Mouse (Mus musculus) liver, embryonic 16.5 days (tissue): ENCODE measurements at regions not wholly inside any gene's neighbourhood (a gene's known extent, or its start where the extent isn't known, plus 50 kb on each side); places are given as distances from the start of the nearest gene placed in this dataset.

Experiments
- ATAC-seq: fragments of 200-750 bp; cut with Nextera tagmentation; 2 replicates; pipeline ENCODE4 v1.8.0; 2017; ENCODE audit warnings: low read depth, mild to moderate bottlenecking, moderate number of reproducible peaks, moderate library complexity
- H3K27ac ChIP-seq: fragments of 300-500 bp; sonication (generic); 2 replicates; pipeline ENCODE4 v1.5.1; 2014; ENCODE audit warnings: mild to moderate bottlenecking, low read length
- H3K27me3 ChIP-seq: fragments of 300-500 bp; sonication (generic); 2 replicates; pipeline ENCODE4 v1.6.1; 2014; ENCODE audit warnings: low read depth, low read length, mixed read lengths; ENCODE audit not compliant: control insufficient read depth, insufficient read depth
- H3K36me3 ChIP-seq: fragments of 300-500 bp; sonication (generic); 2 replicates; pipeline ENCODE4 v1.6.1; 2014; ENCODE audit warnings: mild to moderate bottlenecking; ENCODE audit not compliant: control insufficient read depth, insufficient read depth
- H3K4me1 ChIP-seq: fragments of 300-500 bp; sonication (generic); 2 replicates; pipeline ENCODE4 v1.6.1; 2014; ENCODE audit warnings: low read depth, low read length, mixed read lengths; ENCODE audit not compliant: control insufficient read depth
- H3K4me2 ChIP-seq: fragments of 300-500 bp; sonication (generic); 2 replicates; pipeline ENCODE4 v1.6.1; 2014; ENCODE audit warnings: low read depth, low read length, mixed read lengths
- H3K4me3 ChIP-seq: fragments of 300-500 bp; sonication (generic); 2 replicates; pipeline ENCODE4 v1.5.1; 2014; ENCODE audit warnings: low read depth, mild to moderate bottlenecking, low read length
- H3K9ac ChIP-seq: fragments of 300-500 bp; sonication (generic); 2 replicates; pipeline ENCODE4 v1.6.1; 2014; ENCODE audit warnings: low read depth, low read length
- H3K9me3 ChIP-seq: fragments of 300-500 bp; sonication (generic); replicated peaks from 2 replicates; pipeline ENCODE4 v1.6.1; 2016; ENCODE audit warnings: low read length; ENCODE audit not compliant: control insufficient read depth
- WGBS: fragments of 180-500 bp; shearing (Covaris S2); extraction: QIAGEN DNeasy Blood & Tissue Kit; methylation state at CpG from one replicate; pipeline ENCODE4 v1.1.7; 2014; ENCODE audit not compliant: insufficient replicate concordance; 5-methylcytosine and 5-hydroxymethylcytosine counted together

GRCm38 (mm10) chr1:50806821-50807220 is 93.6 kb upstream of the Tmeff2 start:
- no peak overlapping the region for H3K4me3 ChIP-seq
- no peaks in the 10 kb centered on the region for H3K9me3 ChIP-seq
- H3K27me3 ChIP-seq, result no peaks in the 10 kb centered on the region
- ATAC-seq, result no peak
- H3K27ac ChIP-seq, result no peak overlapping the region
- H3K4me2 ChIP-seq, result no peak overlapping the region
- H3K4me1 ChIP-seq, result no peaks in the 10 kb centered on the region
- no peak overlapping the region for H3K9ac ChIP-seq
- WGBS, result 45% methylated on average over 1 of the region's 1 CpGs
- no peaks in the 10 kb centered on the region for H3K36me3 ChIP-seq

DNA sequence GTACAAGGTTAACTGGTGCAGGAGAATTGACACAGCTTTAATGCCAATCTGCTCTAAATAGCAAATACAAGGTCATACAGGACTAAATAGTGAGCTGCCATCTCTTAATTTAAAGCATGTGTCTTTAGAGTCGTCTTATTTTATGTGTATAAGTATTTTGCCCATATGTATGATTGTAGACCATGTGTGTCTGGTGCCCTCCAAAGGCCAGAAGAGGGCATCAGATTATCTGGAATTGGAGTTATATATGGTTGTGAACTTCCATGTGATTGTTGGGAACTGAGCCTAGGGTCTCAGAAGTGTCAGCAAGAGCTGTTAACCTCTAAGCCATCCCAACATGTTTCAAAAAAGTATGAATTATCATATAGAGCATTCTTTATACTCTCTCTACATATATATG is 68.8 kb upstream of the Tmeff2 start:
- Histone ChIP-seq H3K4me1 (no peaks in the 10 kb centered on the region), H3K27ac (no peak overlapping the region), H3K4me2 (no peak overlapping the region), H3K27me3 (no peaks in the 10 kb centered on the region), H3K4me3 (no peak overlapping the region), H3K9ac (no peak overlapping the region), H3K9me3 (no peaks in the 10 kb centered on the region), H3K36me3 (no peaks in the 10 kb centered on the region)
- ATAC-seq, result no peak
- WGBS, result 30% methylated on average over 1 of the region's 1 CpGs

DNA sequence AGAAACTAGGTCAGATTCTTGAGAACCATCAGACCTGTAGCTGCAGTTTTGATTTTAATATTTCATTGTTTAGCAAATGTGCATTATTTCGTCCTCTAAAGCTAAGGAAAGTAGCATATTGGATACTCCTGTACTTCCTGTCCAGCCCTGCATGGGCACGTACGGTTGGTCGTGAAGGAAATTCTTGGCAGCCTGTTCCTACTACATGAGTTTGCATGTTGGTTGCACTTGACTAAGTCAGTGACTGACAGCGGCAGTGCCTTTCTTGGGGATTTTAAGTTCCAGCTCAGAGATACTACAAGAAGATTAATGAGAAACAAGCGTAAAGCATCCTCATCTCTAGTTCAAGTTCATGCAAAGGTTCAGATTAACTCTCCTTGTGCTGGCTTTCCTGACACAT is 64.3 kb upstream of the Tmeff2 start:
- Histone ChIP-seq H3K4me1 (no peaks in the 10 kb centered on the region), H3K4me2 (no peak overlapping the region), H3K27ac (no peak overlapping the region), H3K4me3 (no peak overlapping the region), H3K36me3 (no peaks in the 10 kb centered on the region), H3K9me3 (no peaks in the 10 kb centered on the region), H3K9ac (no peak overlapping the region), H3K27me3 (no peaks in the 10 kb centered on the region)
- WGBS, result 55% methylated on average over 6 of the region's 6 CpGs
- no peak for ATAC-seq

- H3K9ac ChIP-seq, result no peak overlapping the region
- no peaks in the 10 kb centered on the region for H3K4me1 ChIP-seq
- no peaks in the 10 kb centered on the region for H3K36me3 ChIP-seq
- no peaks in the 10 kb centered on the region for H3K27me3 ChIP-seq
- ATAC-seq, result no peak
- no peak overlapping the region for H3K27ac ChIP-seq
- 41% methylated on average over 1 of the region's 1 CpGs for WGBS
- no peaks in the 10 kb centered on the region for H3K9me3 ChIP-seq
- no peak overlapping the region for H3K4me3 ChIP-seq
- no peak overlapping the region for H3K4me2 ChIP-seq
Measured at GRCm38 (mm10) chr1:50847156-50847555, 53.3 kb upstream of the Tmeff2 start.
